Mouse (Mus musculus): ENCODE results near the gene Tpp1. TPM values are rescaled to one million over a fixed set of nuclear protein-coding genes. Genes with fewer than 3 reads are reported as not detected.
A peak's percentile ranks its signal among the peaks of the same experiment; 100 is the strongest.
"Not testable (repeated sequence)": the region's sequence is repeated elsewhere in the genome, so short reads cannot be mapped to it uniquely, and the experiment has no call there.

Gene Tpp1
- polyA plus RNA-seq, 2 experiments from 2014 or later = 86.2 to 106 TPM

GRCm38 (mm10) chr7:105761813-105762484 lies 9.9 kb upstream of the Tpp1 start:
- ATAC-seq = no peak

- ATAC-seq = no peak
Measured at GRCm38 (mm10) chr7:105753281-105753680, 1.2 kb upstream of the Tpp1 start.

- no peak for ATAC-seq
Measured at GRCm38 (mm10) chr7:105752716-105753115, 681 bp upstream of the Tpp1 start.

DNA sequence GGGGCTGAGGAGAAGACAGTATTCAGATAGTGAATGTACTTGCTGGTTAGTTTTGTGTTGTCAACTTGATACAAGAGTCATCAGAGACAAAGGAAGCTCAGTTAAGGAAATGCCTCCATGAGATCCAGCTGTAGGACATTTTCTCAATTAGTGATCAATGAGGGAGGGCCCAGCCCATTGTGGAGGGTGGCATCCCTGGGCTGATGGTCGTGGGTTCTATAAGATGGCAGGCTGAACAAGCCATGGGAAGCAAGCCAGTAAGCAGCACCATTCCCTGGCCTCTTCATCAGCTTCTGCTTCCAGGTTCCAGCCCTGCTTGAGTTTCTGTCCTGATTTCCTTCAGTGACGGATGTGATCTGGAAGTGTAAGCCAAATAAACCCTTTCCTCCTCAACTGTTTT lies 4.3 kb downstream of the Tpp1 start:
- ATAC-seq = no peak

- ATAC-seq = peak; percentile 100
Measured at GRCm38 (mm10) chr7:105743926-105744590, 8.0 kb downstream of the Tpp1 start, which contains the start of gene Taf10. Taf10 (minus strand) TSS chr7:105744361.

DNA sequence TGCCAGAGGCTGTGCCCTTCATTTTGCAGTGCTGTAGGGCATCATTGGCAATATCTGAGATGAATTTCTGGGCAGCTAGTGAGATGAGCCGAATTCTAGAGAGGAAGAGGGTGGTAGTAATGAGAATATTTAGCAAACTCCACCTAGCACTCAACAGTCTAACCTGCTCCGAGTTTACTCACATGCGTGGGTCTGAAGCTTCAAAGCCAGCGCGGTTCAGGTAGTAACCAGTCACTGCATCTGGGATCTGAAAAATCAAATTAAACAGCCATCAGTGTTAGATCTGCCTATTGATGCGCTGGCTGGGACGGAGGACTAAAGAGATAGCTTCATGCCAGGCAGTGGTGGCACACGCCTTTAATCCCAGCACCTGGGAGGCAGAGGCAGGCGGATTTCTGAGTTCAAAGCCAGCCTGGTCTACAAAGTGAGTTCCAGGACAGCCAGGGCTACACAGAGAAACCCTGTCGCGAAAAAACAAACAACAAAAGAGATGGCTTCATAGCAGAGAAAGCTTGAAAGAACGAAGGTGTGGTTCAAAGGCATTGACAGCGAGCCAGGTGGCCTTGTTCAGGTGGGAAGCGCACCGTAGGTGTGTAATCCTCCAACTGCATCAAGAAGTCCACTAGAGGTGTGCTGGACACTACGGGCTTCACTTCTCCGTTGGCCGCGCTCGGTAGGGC lies 8.6 kb downstream of the Tpp1 start:
- not testable (repeated sequence) for ATAC-seq

DNA sequence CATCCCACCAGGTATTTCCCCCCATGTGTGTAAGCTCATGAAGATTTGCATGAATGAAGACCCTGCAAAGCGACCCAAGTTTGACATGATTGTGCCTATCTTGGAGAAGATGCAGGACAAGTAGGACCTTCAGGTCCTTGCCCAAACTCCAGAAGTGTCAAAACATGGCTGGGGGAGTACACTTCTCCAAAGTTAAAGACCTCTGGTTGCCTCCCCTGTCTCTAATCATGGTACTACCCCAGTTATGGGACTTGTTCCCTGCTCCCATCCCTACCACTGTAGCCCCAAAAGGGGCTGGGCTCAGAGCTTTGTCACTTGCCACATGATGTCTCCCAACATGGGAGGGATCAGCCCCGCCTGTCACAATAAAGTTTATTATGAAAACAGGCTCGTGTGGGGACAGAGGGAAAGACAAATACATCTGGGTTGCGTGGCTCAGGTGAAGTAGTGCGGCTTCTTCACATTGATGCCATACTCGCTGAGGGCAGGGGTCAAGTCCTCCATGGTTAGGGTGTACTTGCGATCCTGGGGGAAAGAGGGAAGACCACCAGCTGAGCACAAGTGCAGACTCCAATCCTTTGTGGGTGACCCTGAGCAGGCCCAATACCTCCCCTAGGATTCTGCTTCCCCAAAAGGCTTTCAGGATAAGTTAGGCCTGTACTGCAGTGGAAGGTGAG lies 9.4 kb downstream of the Tpp1 start:
- not testable (repeated sequence) for ATAC-seq

DNA sequence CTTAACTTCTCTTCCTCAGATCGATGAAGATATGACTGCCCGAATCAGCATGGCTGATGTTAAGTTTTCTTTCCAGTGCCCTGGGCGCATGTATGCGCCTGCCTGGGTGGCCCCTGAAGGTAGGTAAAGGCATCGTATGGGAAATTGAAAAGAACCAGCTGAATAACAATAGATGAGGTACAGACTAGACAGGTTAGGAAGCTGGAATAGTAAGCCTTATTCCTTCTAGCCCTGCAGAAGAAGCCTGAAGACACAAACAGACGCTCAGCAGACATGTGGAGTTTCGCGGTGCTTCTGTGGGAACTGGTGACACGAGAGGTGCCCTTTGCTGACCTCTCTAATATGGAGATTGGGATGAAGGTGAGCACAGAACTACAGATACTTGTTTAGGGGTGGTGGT lies 10.1 kb downstream of the Tpp1 start:
- ATAC-seq = no peak

DNA sequence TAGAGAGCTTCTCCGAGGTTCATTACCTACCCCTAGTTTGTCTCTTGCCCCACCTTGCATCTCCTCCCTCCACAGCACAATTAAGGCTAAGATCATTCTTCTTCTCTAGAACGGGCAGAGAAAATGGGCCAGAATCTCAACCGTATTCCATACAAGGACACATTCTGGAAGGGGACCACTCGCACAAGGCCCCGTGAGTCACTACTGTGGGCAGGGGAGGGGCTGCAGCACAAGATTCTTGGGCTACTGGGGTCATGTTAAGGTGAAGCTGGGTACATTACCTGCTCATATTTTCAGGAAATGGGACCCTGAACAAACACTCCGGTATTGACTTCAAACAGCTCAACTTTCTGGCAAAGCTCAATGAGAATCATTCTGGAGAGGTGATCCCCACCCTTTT lies 11.2 kb downstream of the Tpp1 start:
- no peak for ATAC-seq

- no peak for ATAC-seq
Measured at GRCm38 (mm10) chr7:105740089-105740795, 11.8 kb downstream of the Tpp1 start.

GRCm38 (mm10) chr7:105738948-105739347 lies 13.1 kb downstream of the Tpp1 start:
- no peak for ATAC-seq

DNA sequence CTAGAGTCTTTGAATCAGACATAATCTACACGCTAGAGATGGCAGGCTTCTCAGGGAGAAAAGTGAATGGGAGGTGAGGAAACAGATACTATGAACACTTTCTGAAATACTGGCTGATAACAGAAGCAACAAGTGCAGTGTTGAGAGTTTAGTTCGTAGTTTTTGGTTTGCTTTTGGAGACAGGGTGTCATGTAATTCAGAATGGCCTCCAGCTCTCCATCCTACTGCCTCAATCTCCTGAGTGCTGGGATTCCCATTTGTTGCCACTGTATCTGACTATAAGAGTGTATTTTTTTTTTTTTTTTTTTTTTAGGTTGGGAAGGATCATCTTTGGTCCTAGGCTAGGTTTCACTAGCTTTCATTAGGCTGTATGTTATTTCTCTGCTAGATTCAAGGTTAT lies 13.7 kb downstream of the Tpp1 start:
- no peak for ATAC-seq

- no peak for ATAC-seq
Measured at GRCm38 (mm10) chr7:105737648-105738047, 14.4 kb downstream of the Tpp1 start.

- peak; percentile 28 for ATAC-seq
Measured at GRCm38 (mm10) chr7:105736911-105737521, 15.0 kb downstream of the Tpp1 start, which contains the start of gene Rrp8. Rrp8 (minus strand) TSS chr7:105737385.

DNA sequence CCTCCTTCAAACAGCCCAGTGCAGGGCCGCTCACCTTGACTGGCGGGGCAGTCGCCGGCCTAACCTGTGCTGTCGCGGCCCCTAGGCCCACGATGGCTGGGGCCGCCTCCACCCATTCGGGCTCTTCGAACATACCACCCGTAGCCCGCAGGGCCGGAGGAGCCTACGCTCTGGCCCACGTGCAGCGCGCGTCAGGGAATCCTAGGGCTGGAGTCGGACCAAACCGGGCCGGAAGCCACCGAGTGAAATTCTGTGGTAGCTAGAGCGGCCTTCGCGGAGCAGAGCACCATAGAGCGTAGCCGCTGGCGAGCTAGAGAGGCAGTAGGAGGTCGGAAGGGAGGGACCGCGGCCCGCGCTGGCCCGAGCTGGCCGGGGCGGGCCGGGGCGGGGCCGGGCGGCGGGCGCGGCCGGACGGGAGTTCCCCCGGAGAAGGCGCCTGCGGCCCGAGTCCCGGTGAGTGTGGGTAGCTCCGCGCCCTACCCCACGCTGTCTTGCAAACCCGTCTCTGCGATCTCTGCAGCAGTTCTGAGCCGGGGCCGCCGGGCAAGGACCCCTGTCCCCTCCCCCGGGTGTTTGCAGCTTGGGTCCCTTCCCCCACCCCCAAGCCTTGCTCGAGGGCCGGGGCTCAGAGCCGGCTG lies 15.7 kb downstream of the Tpp1 start, which contains the start of gene Ilk:
Gene Ilk, plus strand, starts transcription at position 329 of the 638 bp plus-strand sequence.
- peak; percentile 86 for ATAC-seq

GRCm38 (mm10) chr7:105735464-105735863 lies 16.6 kb downstream of the Tpp1 start:
- not testable (repeated sequence) for ATAC-seq

GRCm38 (mm10) chr7:105734826-105735225 lies 17.2 kb downstream of the Tpp1 start:
- no peak for ATAC-seq

GRCm38 (mm10) chr7:105733836-105734235 lies 18.2 kb downstream of the Tpp1 start:
- ATAC-seq = no peak

DNA sequence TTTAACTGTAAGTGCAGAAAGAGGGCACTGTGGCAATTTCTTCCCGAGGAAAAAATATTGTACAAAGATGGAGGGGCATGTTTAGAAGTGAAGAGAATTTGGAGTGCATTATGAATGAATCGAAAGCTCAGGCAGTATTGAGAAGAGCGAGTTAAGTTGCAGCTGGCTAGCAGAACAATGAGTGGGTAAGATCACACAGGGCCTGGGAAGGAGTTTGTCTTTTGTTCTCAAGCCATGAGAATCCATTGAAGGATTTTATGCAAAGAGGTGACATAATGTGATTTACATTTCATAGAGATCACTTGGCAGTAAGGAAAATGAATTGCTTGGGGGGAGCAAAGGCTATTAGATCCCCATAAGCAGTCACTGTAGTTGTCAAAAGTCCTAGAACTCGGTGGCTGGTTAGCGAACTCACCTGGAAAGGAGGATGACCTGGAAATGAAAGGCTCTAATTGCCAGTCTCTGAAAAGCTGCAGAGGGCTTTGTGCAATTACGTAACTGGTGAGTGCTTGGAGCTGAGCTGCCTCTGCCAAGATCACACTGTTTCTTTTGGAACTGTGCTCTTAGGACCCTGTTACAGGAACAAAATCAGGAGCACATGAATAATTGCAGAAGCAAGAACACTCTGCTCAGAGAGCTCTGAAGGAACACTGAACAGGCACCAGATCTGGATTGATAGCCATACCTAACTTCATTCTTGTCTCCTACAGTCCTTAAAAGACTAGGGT lies 23.2 kb downstream of the Tpp1 start:
- ATAC-seq = no peak

DNA sequence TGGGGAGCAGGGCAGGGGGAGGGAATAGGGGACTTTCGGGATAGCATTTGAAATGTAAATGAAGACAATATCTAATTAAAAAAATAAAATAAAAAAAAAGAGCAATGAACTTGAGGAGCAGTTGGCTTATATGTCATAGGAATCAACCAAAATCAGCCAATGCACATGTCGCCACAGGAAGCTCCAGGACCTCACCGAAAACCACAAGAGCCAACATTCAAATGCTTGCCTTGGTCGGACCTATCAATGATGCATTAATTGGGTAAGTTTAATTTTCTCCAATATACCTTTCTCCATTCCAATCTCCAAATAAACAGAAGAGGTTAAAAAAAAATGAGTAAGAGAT lies 25.1 kb downstream of the Tpp1 start:
- no peak for ATAC-seq

Measured in activated CD4-positive, CD25-positive, alpha-beta regulatory T cell, adult 4 months (primary cell).